Mouse (Mus musculus) hindbrain, embryonic 15.5 days (tissue): ENCODE results near the gene Abhd11. TPM values are rescaled to one million over a fixed set of nuclear protein-coding genes. Genes with fewer than 3 reads are reported as not detected.

Experiments used
- polyA plus RNA-seq: library from polyadenylated mRNA; unstranded; fragments of >200 nt; fragmentation: Nextera tagmentation; extraction: Ambion mirVana; gene quantifications from 2 replicates; pipeline ENCODE4 v1.2.1, GENCODE M21; 2015

Abhd11 gene
- polyA plus RNA-seq, 1 experiment from 2014 or later = 68.1 TPM

Other genes with a start within 250 kb of the Abhd11 start
- gene Tmem270, start 102.4 kb upstream of the Abhd11 start, polyA plus RNA-seq = not detected in 2 replicates
- 0.23 TPM in 1 of 2 replicates, not detected in the other for gene Cldn13, start 93.6 kb upstream of the Abhd11 start, polyA plus RNA-seq
- gene Mettl27, start 76.8 kb upstream of the Abhd11 start, polyA plus RNA-seq = 6.5 and 6.8 TPM in 2 replicates
- 0.10 TPM in 1 of 2 replicates, not detected in the other for gene Cldn4, start 62.2 kb upstream of the Abhd11 start, polyA plus RNA-seq
- gene Cldn3, start 22.9 kb upstream of the Abhd11 start, polyA plus RNA-seq = 2.2 and 2.8 TPM in 2 replicates
- gene Stx1a, start 14.3 kb downstream of the Abhd11 start, polyA plus RNA-seq = 127 and 145 TPM in 2 replicates
- gene Dnajc30, start 55.0 kb downstream of the Abhd11 start, polyA plus RNA-seq = 41.1 and 42.9 TPM in 2 replicates
- gene Bud23, start 55.8 kb downstream of the Abhd11 start, polyA plus RNA-seq = 76.3 and 80.3 TPM in 2 replicates
- gene Vps37d, start 69.1 kb downstream of the Abhd11 start, polyA plus RNA-seq = 37.3 and 43.0 TPM in 2 replicates
- 0.97 and 1.6 TPM in 2 replicates for gene Mlxipl, start 80.7 kb downstream of the Abhd11 start, polyA plus RNA-seq
- gene Tbl2, start 140.5 kb downstream of the Abhd11 start, polyA plus RNA-seq = 13.9 and 16.0 TPM in 2 replicates
- 38.4 and 41.4 TPM in 2 replicates for gene Bcl7b, start 159.1 kb downstream of the Abhd11 start, polyA plus RNA-seq
- 26.6 and 28.9 TPM in 2 replicates for gene Baz1b, start 178.1 kb downstream of the Abhd11 start, polyA plus RNA-seq
- 18.5 and 20.9 TPM in 2 replicates for gene Fzd9, start 242.1 kb downstream of the Abhd11 start, polyA plus RNA-seq